Mouse (Mus musculus) CH12.LX (cell line): ENCODE measurements around the gene Dhx30. TPM values are rescaled to one million over a fixed set of nuclear protein-coding genes. Genes with fewer than 3 reads are reported as not detected.

Source experiments
- DNase-seq: peaks from one replicate; pipeline ENCODE4 v3.0.0-alpha.2; 2013; ENCODE audit errors: extremely low read depth
- H3K27ac ChIP-seq: 2 replicates; pipeline ENCODE4 v1.5.1; 2012; ENCODE audit warnings: low read depth, mild to moderate bottlenecking, control low read depth, moderate library complexity; ENCODE audit not compliant: insufficient read depth
- H3K27me3 ChIP-seq: replicated peaks from 2 replicates; pipeline ENCODE3; 2012; ENCODE audit warnings: inconsistent platforms
- H3K36me3 ChIP-seq, 2 experiments: replicated peaks in 1 of 2; 2 replicates each; pipeline versions ENCODE3 to v1.6.1; 2012; ENCODE audit warnings: inconsistent platforms in 1 of 2, low read length in 1 of 2, mild to moderate bottlenecking in 1 of 2, mixed read lengths in 1 of 2, moderate library complexity in 1 of 2; ENCODE audit not compliant: control insufficient read depth in 1 of 2, insufficient read depth in 1 of 2
- H3K4me1 ChIP-seq, 2 experiments: 2 replicates each; pipeline ENCODE4 v1.6.1; 2012; ENCODE audit warnings: inconsistent platforms in 1 of 2, moderate library complexity in 1 of 2; ENCODE audit not compliant: insufficient read depth in 2 of 2, control insufficient read depth in 1 of 2
- H3K4me2 ChIP-seq: 2 replicates; pipeline ENCODE4 v1.6.1; 2012; ENCODE audit warnings: low read depth, mild to moderate bottlenecking, control low read depth; ENCODE audit not compliant: poor library complexity, insufficient read depth, severe bottlenecking
- H3K4me3 ChIP-seq, 3 experiments: fragments of 150-350 bp in 1 of 3; sonication (generic) in 1 of 3; replicated peaks in 1 of 3; 2 replicates each; pipeline versions ENCODE3 to v1.5.1; 2011 to 2012; ENCODE audit warnings: low read depth in 2 of 3, low read length in 2 of 3, mild to moderate bottlenecking in 2 of 3, moderate library complexity in 2 of 3, control low read depth in 1 of 3, improper control_type of control experiment in 1 of 3, inconsistent platforms in 1 of 3, mixed read lengths in 1 of 3; ENCODE audit not compliant: poor library complexity in 1 of 3
- H3K79me2 ChIP-seq: replicated peaks from 2 replicates; pipeline ENCODE4 v1.6.1; 2012; ENCODE audit warnings: mild to moderate bottlenecking, moderate library complexity; ENCODE audit not compliant: control insufficient read depth, poor library complexity, insufficient read depth, severe bottlenecking; ENCODE audit errors: extremely low read depth
- H3K9ac ChIP-seq: 2 replicates; pipeline ENCODE4 v1.6.1; 2012; ENCODE audit warnings: low read depth, mild to moderate bottlenecking, control low read depth, moderate library complexity; ENCODE audit not compliant: insufficient read depth
- H3K9me3 ChIP-seq: replicated peaks from 2 replicates; pipeline ENCODE3; 2012; ENCODE audit warnings: low read length, inconsistent platforms, mixed read lengths
- ELF1 ChIP-seq: IDR thresholded peaks from 2 replicates; pipeline ENCODE4 v1.6.1; 2014; ENCODE audit warnings: low read depth, mild to moderate bottlenecking, inconsistent platforms, low read length, improper control_type of control experiment
- ETS1 ChIP-seq: conservative IDR thresholded peaks from 2 replicates; pipeline ENCODE4 v1.6.1; 2012; ENCODE audit warnings: low read depth, mild to moderate bottlenecking, inconsistent platforms, low read length, improper control_type of control experiment, moderate library complexity
- IRF4 ChIP-seq: IDR thresholded peaks from 2 replicates; pipeline ENCODE4 v1.6.1; 2014; ENCODE audit warnings: low read depth, mild to moderate bottlenecking, inconsistent platforms, low read length, improper control_type of control experiment
- JUND ChIP-seq: conservative IDR thresholded peaks from 2 replicates; pipeline ENCODE4 v1.6.1; 2011; ENCODE audit warnings: low read depth, low read length, improper control_type of control experiment
- KAT2A ChIP-seq: IDR thresholded peaks from 2 replicates; pipeline ENCODE4 v1.6.1; 2012; ENCODE audit warnings: low read length, improper control_type of control experiment, inconsistent platforms; ENCODE audit not compliant: insufficient replicate concordance
- MAX ChIP-seq: IDR thresholded peaks from 2 replicates; pipeline ENCODE4 v1.6.1; 2011; ENCODE audit warnings: low read length, improper control_type of control experiment
- MEF2A ChIP-seq: IDR thresholded peaks from 2 replicates; pipeline ENCODE4 v1.6.1; 2014; ENCODE audit warnings: low read depth, mild to moderate bottlenecking, inconsistent platforms, low read length, improper control_type of control experiment, borderline replicate concordance
- MYC ChIP-seq: IDR thresholded peaks from 2 replicates; pipeline ENCODE4 v1.6.1; 2011; ENCODE audit warnings: low read depth, mild to moderate bottlenecking, improper control_type of control experiment, low read length
- NRF1 ChIP-seq: IDR thresholded peaks from 2 replicates; pipeline ENCODE4 v1.6.1; 2014; ENCODE audit warnings: low read depth, mild to moderate bottlenecking, inconsistent platforms, low read length, improper control_type of control experiment, moderate library complexity
- POLR2A ChIP-seq: IDR thresholded peaks from 2 replicates; pipeline ENCODE4 v1.6.1; 2011; ENCODE audit warnings: low read depth, mild to moderate bottlenecking, improper control_type of control experiment, low read length
- POLR2AphosphoS2 ChIP-seq: IDR thresholded peaks from 2 replicates; pipeline ENCODE4 v1.6.1; 2011; ENCODE audit warnings: low read depth, low read length, improper control_type of control experiment
- TBP ChIP-seq: conservative IDR thresholded peaks from 2 replicates; pipeline ENCODE4 v1.6.1; 2011; ENCODE audit warnings: low read depth, low read length, improper control_type of control experiment
- USF1 ChIP-seq: IDR thresholded peaks from 2 replicates; pipeline ENCODE4 v1.6.1; 2014; ENCODE audit warnings: low read depth, mild to moderate bottlenecking, inconsistent platforms, low read length, improper control_type of control experiment
- USF2 ChIP-seq: conservative IDR thresholded peaks from 2 replicates; pipeline ENCODE4 v1.6.1; 2011; ENCODE audit warnings: low read depth, low read length, improper control_type of control experiment
- ZC3H11A ChIP-seq: IDR thresholded peaks from 2 replicates; pipeline ENCODE4 v1.6.1; 2012; ENCODE audit warnings: low read depth, mild to moderate bottlenecking, inconsistent platforms, low read length, improper control_type of control experiment
- ZKSCAN1 ChIP-seq: IDR thresholded peaks from 2 replicates; pipeline ENCODE4 v1.6.1; 2012; ENCODE audit warnings: low read depth, inconsistent platforms, low read length, improper control_type of control experiment, borderline replicate concordance
- ZMIZ1 ChIP-seq: IDR thresholded peaks from 2 replicates; pipeline ENCODE4 v1.6.1; 2012; ENCODE audit warnings: low read depth, mild to moderate bottlenecking, inconsistent platforms, low read length, improper control_type of control experiment
- ZNF384 ChIP-seq: IDR thresholded peaks from 2 replicates; pipeline ENCODE4 v1.6.1; 2012; ENCODE audit warnings: low read depth, low read length, improper control_type of control experiment, inconsistent platforms
- dilution Hi-C: fragments of 300-500 bp; cut with MboI; formaldehyde crosslinking; loops from 2 replicates; pipeline ENCODE4 v1.14.3; 2020; ENCODE audit warnings: low sequenced_read_pairs; ENCODE audit not compliant: extremely low pct_unique_long_range_greater_than_20kb, extremely low pct_ligation_motif_present
- in situ Hi-C: fragments of 300-500 bp; cut with MboI; formaldehyde crosslinking; loops from 3 replicates; pipeline ENCODE4 v1.14.3; 2019; ENCODE audit warnings: low sequenced_read_pairs, low pct_ligation_motif_present, low pct_unique_long_range_greater_than_20kb, mixed read lengths
- polyA plus RNA-seq: library from polyadenylated mRNA; unstranded; fragments of >175 nt; gene quantifications from 2 replicates; pipeline ENCODE4 v1.2.1, GENCODE M21; 2012; ENCODE audit warnings: low read depth; ENCODE audit not compliant: insufficient read length
- total RNA-seq, 2 experiments: library from RNA; depleted of rRNA; stranded (reverse); fragments of 300-350 nt in 1 of 2; fragments of >200 nt in 1 of 2; gene quantifications; 2 replicates each; pipeline ENCODE4 v1.2.3; 2012 to 2014

Gene Dhx30
- total and polyA plus RNA-seq, 3 experiments: 68.8 to 129 (median 99.3) TPM

GRCm38 (mm10) chr9:110035091-110035490 lies 82.5 kb downstream of the Dhx30 start:
- no peaks in the 10 kb centered on the region for H3K4me1 ChIP-seq
- in situ Hi-C loops (no loop called here), dilution Hi-C loops (no loop called here)
- no peak for DNase-seq
- no peak overlapping the region for H3K9ac ChIP-seq
- H3K9me3 ChIP-seq: no peaks in the 10 kb centered on the region
- H3K36me3 ChIP-seq: peaks cover 25 to 62% of the 10 kb centered on the region in 2 experiments
- no peak overlapping the region for H3K27ac ChIP-seq
- no peak overlapping the region for H3K4me2 ChIP-seq
- H3K4me3 ChIP-seq: no peak overlapping the region
- H3K79me2 ChIP-seq: no peaks in the 10 kb centered on the region; the same call in 1 of the 2 replicates
- no peaks in the 10 kb centered on the region for H3K27me3 ChIP-seq
- no peak for TF ChIP-seq MAX
- TF ChIP-seq TBP: no peak
- TF ChIP-seq ELF1: no peak
- TF ChIP-seq NRF1: no peak
- TF ChIP-seq ZMIZ1: no peak
- TF ChIP-seq MEF2A: no peak
- TF ChIP-seq USF2: no peak
- no peak for TF ChIP-seq POLR2AphosphoS2
- no peak for TF ChIP-seq KAT2A
- TF ChIP-seq ETS1: no peak
- no peak for TF ChIP-seq IRF4
- no peak for TF ChIP-seq JUND
- no peak for TF ChIP-seq MYC
- no peak for TF ChIP-seq POLR2A
- TF ChIP-seq ZKSCAN1: no peak
- TF ChIP-seq ZNF384: no peak
- TF ChIP-seq ZC3H11A: no peak
- TF ChIP-seq USF1: no peak
- TF ChIP-seq, all 38 proteins: peak for 0

Other genes with a start within 250 kb of the Dhx30 start
- 32.4 and 54.6 TPM in 2 replicates for gene Cdc25a, start 242.3 kb downstream of the Dhx30 start, total RNA-seq (2012; rRNA removed)
- gene Cdc25a, start 242.3 kb downstream of the Dhx30 start, total RNA-seq (2014; rRNA removed): 32.2 and 32.6 TPM in 2 replicates
- 74.9 TPM in 2 replicates for gene Cdc25a, start 242.3 kb downstream of the Dhx30 start, polyA plus RNA-seq
- gene Map4, start 186.4 kb downstream of the Dhx30 start, total RNA-seq (2012; rRNA removed): 23.1 and 28.9 TPM in 2 replicates
- gene Map4, start 186.4 kb downstream of the Dhx30 start, total RNA-seq (2014; rRNA removed): 13.8 and 14.4 TPM in 2 replicates
- 40.6 and 45.8 TPM in 2 replicates for gene Map4, start 186.4 kb downstream of the Dhx30 start, polyA plus RNA-seq
- gene Smarcc1, start 122 bp downstream of the Dhx30 start, total RNA-seq (2012; rRNA removed): 41.3 and 44.2 TPM in 2 replicates
- gene Smarcc1, start 122 bp downstream of the Dhx30 start, total RNA-seq (2014; rRNA removed): 26.8 and 30.4 TPM in 2 replicates
- 89.9 and 97.0 TPM in 2 replicates for gene Smarcc1, start 122 bp downstream of the Dhx30 start, polyA plus RNA-seq
- gene Cspg5, start 126.0 kb upstream of the Dhx30 start, total RNA-seq (2012; rRNA removed): 0.72 and 0.76 TPM in 2 replicates
- gene Cspg5, start 126.0 kb upstream of the Dhx30 start, total RNA-seq (2014; rRNA removed): 0.36 and 0.40 TPM in 2 replicates
- 0.49 and 0.97 TPM in 2 replicates for gene Cspg5, start 126.0 kb upstream of the Dhx30 start, polyA plus RNA-seq
- gene Elp6, start 187.3 kb upstream of the Dhx30 start, total RNA-seq (2012; rRNA removed): 32.4 and 35.4 TPM in 2 replicates
- 42.6 and 44.7 TPM in 2 replicates for gene Elp6, start 187.3 kb upstream of the Dhx30 start, total RNA-seq (2014; rRNA removed)
- gene Elp6, start 187.3 kb upstream of the Dhx30 start, polyA plus RNA-seq: 24.2 and 25.3 TPM in 2 replicates
- 38.1 and 40.4 TPM in 2 replicates for gene Scap, start 215.5 kb upstream of the Dhx30 start, total RNA-seq (2012; rRNA removed)
- gene Scap, start 215.5 kb upstream of the Dhx30 start, total RNA-seq (2014; rRNA removed): 24.7 and 25.0 TPM in 2 replicates
- 39.9 and 48.9 TPM in 2 replicates for gene Scap, start 215.5 kb upstream of the Dhx30 start, polyA plus RNA-seq